Mouse (Mus musculus): Measurements from ENCODE around the gene Inf2. TPM values are rescaled to one million over a fixed set of nuclear protein-coding genes. Genes with fewer than 3 reads are reported as not detected.

Inf2 gene
- polyA plus RNA-seq, 1 experiment from 2014 or later, result 3.9 TPM

DNA sequence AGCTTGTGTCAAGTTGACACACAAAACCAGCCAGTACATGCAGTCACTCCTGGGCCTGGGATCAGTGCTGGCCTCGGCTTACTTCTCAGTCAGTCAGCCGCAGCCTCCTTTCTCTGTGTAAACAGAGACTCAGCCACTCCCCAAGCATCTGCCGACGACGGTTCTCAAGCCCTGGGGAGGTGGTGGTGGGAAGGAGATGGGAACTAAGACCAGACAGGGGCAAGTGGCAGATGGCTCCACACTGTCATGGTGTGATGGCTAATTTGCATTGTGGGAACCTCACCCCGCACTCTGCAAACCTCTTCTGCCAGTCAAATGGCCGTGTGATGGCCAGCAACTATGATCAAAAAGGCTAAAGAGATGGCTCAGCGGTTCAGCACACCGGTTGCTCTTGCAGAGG lies 28.1 kb downstream of the Inf2 start:
- Histone ChIP-seq H3K9me3 (replicated peaks; ENCODE audit: control insufficient read depth, low read length) (no peaks in the 10 kb centered on the region), H3K4me1 (ENCODE audit: control insufficient read depth, insufficient read depth, low read length) (peaks cover 25% of the 10 kb centered on the region), H3K4me3 (replicated peaks; ENCODE audit: low read length) (no peak overlapping the region), H3K27ac (ENCODE audit: low read length) (peak overlapping the region; percentile 30; the same call in 1 of the 2 replicates), H3K9ac (ENCODE audit: low read length) (no peak overlapping the region), H3K36me3 (ENCODE audit: control insufficient read depth, insufficient read depth, low read length) (no peaks in the 10 kb centered on the region), H3K4me2 (ENCODE audit: low read depth, low read length) (no peak overlapping the region), H3K27me3 (ENCODE audit: control insufficient read depth, insufficient read depth, low read length) (peaks cover 4% of the 10 kb centered on the region; the same call in 1 of the 2 replicates)
- no peak for ATAC-seq (ENCODE audit: insufficient read depth, low FRiP score)
- WGBS, result 40% methylated on average over 9 of the region's 9 CpGs

DNA sequence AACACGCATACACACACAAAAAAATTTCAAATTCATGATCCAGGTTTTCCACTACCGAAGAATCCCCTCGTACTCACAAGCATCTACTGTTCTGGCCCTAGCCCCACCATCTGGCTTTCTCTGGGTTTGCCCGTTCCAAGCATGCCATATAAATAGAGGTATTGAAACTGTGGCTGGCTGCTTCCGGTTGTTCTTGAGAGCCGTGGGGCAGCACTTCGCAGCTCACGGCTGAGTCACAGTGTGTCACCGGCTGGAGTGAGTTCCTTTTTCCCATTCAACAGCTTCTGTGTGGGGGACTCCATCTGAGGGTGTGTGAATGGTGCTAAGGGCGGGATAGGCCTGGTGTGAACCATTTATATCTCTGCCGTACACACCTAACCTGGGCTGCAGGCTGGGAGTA lies 28.6 kb downstream of the Inf2 start:
- Histone ChIP-seq H3K27ac (ENCODE audit: low read length) (peak overlapping the region; percentile 30; the same call in 1 of the 2 replicates), H3K9ac (ENCODE audit: low read length) (no peak overlapping the region), H3K27me3 (ENCODE audit: control insufficient read depth, insufficient read depth, low read length) (peaks cover 4% of the 10 kb centered on the region; the same call in 1 of the 2 replicates), H3K36me3 (ENCODE audit: control insufficient read depth, insufficient read depth, low read length) (no peaks in the 10 kb centered on the region), H3K4me1 (ENCODE audit: control insufficient read depth, insufficient read depth, low read length) (peaks cover 25% of the 10 kb centered on the region), H3K9me3 (replicated peaks; ENCODE audit: control insufficient read depth, low read length) (no peaks in the 10 kb centered on the region), H3K4me2 (ENCODE audit: low read depth, low read length) (no peak overlapping the region), H3K4me3 (replicated peaks; ENCODE audit: low read length) (no peak overlapping the region)
- WGBS, result 76% methylated on average over 11 of the region's 11 CpGs
- ATAC-seq (ENCODE audit: insufficient read depth, low FRiP score), result no peak

DNA sequence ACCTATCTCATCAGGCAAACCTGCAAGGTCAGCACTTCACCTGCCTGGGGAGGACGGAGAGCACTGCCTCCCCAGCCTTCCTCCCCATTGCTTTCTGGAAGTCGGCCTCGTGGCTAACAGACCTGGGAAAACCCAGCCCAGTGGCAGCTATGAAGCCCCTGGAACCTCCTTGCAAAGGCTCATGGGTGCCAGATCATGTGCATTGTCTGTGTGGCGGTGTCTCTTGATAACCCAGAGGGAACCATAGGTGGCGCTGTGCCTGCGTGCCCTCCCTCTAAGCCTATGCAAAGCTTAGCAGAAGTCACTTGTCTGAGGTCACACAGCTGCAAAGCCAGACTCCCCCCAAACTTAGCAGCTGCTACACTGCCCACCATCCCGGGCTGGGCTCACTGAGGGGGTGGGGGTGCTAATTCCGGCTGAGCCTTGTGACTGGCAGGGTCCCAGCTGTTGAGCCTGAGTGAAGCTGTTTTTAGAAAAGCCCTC lies 29.4 kb downstream of the Inf2 start:
- H3K9me3 ChIP-seq (replicated peaks; ENCODE audit: control insufficient read depth, low read length), result no peaks in the 10 kb centered on the region
- no peak overlapping the region for H3K4me3 ChIP-seq (replicated peaks; ENCODE audit: low read length)
- H3K4me2 ChIP-seq (ENCODE audit: low read depth, low read length), result no peak overlapping the region
- H3K27ac ChIP-seq (ENCODE audit: low read length), result 0 out of 2 replicates have a peak overlapping the region, but pooled peaks have one; percentile 3
- 17% methylated on average over 8 of the region's 8 CpGs for WGBS
- peaks cover 4% of the 10 kb centered on the region; the same call in 1 of the 2 replicates for H3K27me3 ChIP-seq (ENCODE audit: control insufficient read depth, insufficient read depth, low read length)
- peaks cover 25% of the 10 kb centered on the region for H3K4me1 ChIP-seq (ENCODE audit: control insufficient read depth, insufficient read depth, low read length)
- no peak overlapping the region for H3K9ac ChIP-seq (ENCODE audit: low read length)
- peak; percentile 61; the same call in 1 of the 2 replicates for ATAC-seq (ENCODE audit: insufficient read depth, low FRiP score)
- H3K36me3 ChIP-seq (ENCODE audit: control insufficient read depth, insufficient read depth, low read length), result no peaks in the 10 kb centered on the region

DNA sequence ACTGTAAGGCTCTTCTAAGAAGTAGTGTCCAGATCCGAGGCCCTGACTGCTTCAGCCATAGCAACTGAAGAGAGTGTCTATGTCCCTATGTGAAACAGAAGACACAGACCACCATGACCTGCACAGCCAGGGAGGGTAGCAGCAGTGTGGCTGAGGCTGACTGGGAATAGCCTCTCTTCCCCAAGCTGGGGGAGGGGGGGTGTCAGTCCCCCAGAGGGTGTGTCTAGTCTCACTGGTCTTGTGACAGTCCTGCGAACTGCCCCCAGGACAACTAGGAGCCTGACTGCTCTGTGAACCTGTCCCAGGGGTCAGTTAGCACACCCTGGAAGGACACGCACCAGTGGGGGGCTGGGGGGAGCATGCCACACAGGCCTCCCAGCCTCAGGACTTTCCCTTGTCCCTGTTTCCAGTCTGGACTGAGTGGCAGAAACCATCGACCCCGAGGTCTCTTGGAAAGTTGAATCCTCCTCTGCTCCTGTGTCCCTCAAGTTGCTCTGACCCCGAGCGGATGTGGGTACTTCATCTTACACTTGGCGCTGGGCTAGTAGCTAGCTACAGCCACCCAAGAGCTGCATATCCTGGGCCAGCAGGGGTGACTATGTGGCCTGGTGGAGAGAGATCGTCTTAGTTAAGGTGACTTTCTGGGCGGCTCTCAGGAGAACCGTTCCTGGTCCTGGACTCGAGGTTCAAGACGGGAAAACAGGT lies 30.5 kb downstream of the Inf2 start:
- Histone ChIP-seq H3K4me1 (ENCODE audit: control insufficient read depth, insufficient read depth, low read length) (peaks cover 25% of the 10 kb centered on the region), H3K9ac (ENCODE audit: low read length) (peak overlapping the region; percentile 70), H3K9me3 (replicated peaks; ENCODE audit: control insufficient read depth, low read length) (no peaks in the 10 kb centered on the region), H3K4me3 (replicated peaks; ENCODE audit: low read length) (peak overlapping the region; percentile 55), H3K27ac (ENCODE audit: low read length) (no peak overlapping the region), H3K27me3 (ENCODE audit: control insufficient read depth, insufficient read depth, low read length) (peaks cover 4% of the 10 kb centered on the region; the same call in 1 of the 2 replicates), H3K4me2 (ENCODE audit: low read depth, low read length) (peak overlapping the region; percentile 85), H3K36me3 (ENCODE audit: control insufficient read depth, insufficient read depth, low read length) (no peaks in the 10 kb centered on the region)
- no peak for ATAC-seq (ENCODE audit: insufficient read depth, low FRiP score)
- WGBS, result 30% methylated on average over 13 of the region's 13 CpGs

DNA sequence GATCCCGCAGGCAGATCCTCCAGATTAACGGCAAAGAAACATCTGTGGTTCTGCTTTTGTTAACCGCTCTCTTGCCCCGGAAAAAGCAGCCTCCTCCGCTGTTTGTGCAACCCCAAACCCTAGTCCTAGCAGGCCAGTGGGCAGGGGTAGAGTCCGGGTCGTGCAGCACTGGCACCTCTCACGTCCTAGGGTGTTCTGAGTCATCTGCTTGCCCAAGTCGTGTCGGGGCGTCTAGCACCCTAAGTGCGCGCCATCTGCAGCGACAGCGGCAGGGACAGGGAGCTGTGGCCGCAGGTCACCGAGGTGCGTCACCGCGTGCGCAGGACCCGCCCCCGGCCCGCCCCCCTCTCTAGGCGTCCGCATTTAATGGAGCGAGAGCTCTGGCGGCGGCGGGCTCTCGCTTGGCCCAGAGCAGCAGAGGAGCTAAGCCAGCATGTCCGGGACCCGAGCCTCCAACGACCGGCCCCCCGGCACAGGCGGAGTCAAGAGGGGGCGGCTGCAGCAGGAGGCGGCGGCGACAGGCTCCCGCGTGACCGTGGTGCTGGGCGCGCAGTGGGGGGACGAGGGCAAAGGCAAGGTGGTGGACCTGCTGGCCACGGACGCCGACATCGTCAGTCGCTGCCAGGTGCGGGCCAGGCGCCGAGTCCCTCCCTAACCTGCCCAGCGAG lies 31.2 kb downstream of the Inf2 start, which contains the start of gene Adssl1:
TSS of gene Adssl1 (plus strand) at position 360 of the 668 bp plus-strand sequence.
- peak within 1 kb of the TSS; percentile 70 for H3K9ac ChIP-seq (ENCODE audit: low read length)
- H3K4me1 ChIP-seq (ENCODE audit: control insufficient read depth, insufficient read depth, low read length), result peaks cover 25% of the 10 kb centered on the region
- peak; percentile 48; the same call in 1 of the 2 replicates for ATAC-seq (ENCODE audit: insufficient read depth, low FRiP score)
- H3K27ac ChIP-seq (ENCODE audit: low read length), result no peak within 1 kb of the TSS
- peak within 1 kb of the TSS; percentile 55 for H3K4me3 ChIP-seq (replicated peaks; ENCODE audit: low read length)
- H3K27me3 ChIP-seq (ENCODE audit: control insufficient read depth, insufficient read depth, low read length), result peaks cover 4% of the 10 kb centered on the region; the same call in 1 of the 2 replicates
- 2% methylated on average over 56 of the region's 56 CpGs for WGBS
- no peaks in the 10 kb centered on the region for H3K36me3 ChIP-seq (ENCODE audit: control insufficient read depth, insufficient read depth, low read length)
- H3K4me2 ChIP-seq (ENCODE audit: low read depth, low read length), result peak within 1 kb of the TSS; percentile 85
- H3K9me3 ChIP-seq (replicated peaks; ENCODE audit: control insufficient read depth, low read length), result no peaks in the 10 kb centered on the region

DNA sequence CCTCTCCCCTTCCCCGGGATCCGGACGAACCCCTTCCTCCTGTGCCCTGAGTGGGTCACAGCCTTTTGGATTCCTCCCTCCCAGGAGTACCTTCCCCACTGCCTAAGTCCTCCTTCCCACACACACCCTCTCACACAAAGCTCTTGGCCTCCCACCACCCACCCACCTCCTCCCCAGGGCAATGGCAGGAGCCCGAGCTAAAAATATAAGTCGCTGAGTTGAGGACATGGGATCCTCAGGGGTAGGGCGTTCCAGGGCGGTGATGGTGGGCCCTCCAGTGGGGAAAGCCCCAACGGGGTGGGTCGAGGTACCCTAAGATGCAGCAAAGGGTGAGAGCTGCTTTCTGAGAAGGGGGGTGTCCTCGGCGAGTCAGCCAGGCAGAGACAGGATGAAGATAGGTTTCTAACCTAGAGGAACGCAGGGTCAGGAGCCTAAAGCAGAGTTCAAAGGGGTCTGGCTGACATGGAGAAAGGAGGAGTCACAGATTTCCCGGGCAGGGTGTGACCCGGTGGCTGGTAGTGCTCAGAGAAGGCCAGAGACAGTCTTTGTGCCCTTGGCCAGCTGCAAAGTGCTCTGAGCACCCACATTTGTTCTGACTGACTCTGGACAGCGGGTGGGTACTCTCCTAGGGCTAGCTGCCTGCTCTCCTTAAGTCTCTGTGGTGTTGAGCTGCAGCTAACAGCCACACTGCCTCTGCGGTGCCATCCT lies 31.9 kb downstream of the Inf2 start:
- H3K4me2 ChIP-seq (ENCODE audit: low read depth, low read length), result peak overlapping the region; percentile 85
- 0 out of 2 replicates have a peak, but pooled peaks have one; percentile 9 for ATAC-seq (ENCODE audit: insufficient read depth, low FRiP score)
- 16% methylated on average over 16 of the region's 16 CpGs for WGBS
- H3K27ac ChIP-seq (ENCODE audit: low read length), result no peak overlapping the region
- H3K27me3 ChIP-seq (ENCODE audit: control insufficient read depth, insufficient read depth, low read length), result peaks cover 4% of the 10 kb centered on the region; the same call in 1 of the 2 replicates
- no peaks in the 10 kb centered on the region for H3K36me3 ChIP-seq (ENCODE audit: control insufficient read depth, insufficient read depth, low read length)
- peaks cover 25% of the 10 kb centered on the region for H3K4me1 ChIP-seq (ENCODE audit: control insufficient read depth, insufficient read depth, low read length)
- H3K9ac ChIP-seq (ENCODE audit: low read length), result peak overlapping the region; percentile 70
- peak overlapping the region; percentile 55 for H3K4me3 ChIP-seq (replicated peaks; ENCODE audit: low read length)
- H3K9me3 ChIP-seq (replicated peaks; ENCODE audit: control insufficient read depth, low read length), result no peaks in the 10 kb centered on the region

DNA sequence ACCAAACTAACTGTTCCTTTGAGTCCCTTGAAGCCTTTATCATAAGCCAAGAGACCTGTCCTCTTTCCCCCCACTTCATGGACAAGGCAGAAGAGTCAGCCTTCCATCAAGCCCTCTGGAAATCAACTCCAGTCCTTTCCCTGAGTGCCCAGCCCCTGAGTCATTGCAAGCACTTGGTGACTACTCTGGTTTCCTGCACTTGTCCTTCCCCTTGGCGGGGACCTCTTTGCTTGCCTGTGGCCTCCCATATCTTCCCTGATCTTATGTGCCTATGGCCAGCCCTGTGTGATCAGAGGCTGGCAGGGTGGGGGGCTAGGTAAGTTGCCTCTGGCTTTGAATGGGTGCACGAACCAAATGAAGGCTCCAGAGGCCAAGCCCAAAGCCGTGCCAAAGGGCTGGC lies 33.3 kb downstream of the Inf2 start:
- ATAC-seq (ENCODE audit: insufficient read depth, low FRiP score), result no peak
- Histone ChIP-seq H3K4me3 (replicated peaks; ENCODE audit: low read length) (no peak overlapping the region), H3K9ac (ENCODE audit: low read length) (no peak overlapping the region), H3K4me2 (ENCODE audit: low read depth, low read length) (no peak overlapping the region), H3K36me3 (ENCODE audit: control insufficient read depth, insufficient read depth, low read length) (no peaks in the 10 kb centered on the region), H3K4me1 (ENCODE audit: control insufficient read depth, insufficient read depth, low read length) (peaks cover 26% of the 10 kb centered on the region), H3K27ac (ENCODE audit: low read length) (no peak overlapping the region), H3K9me3 (replicated peaks; ENCODE audit: control insufficient read depth, low read length) (no peaks in the 10 kb centered on the region), H3K27me3 (ENCODE audit: control insufficient read depth, insufficient read depth, low read length) (peaks cover 4% of the 10 kb centered on the region; the same call in 1 of the 2 replicates)
- WGBS, result 72% methylated on average over 3 of the region's 3 CpGs

DNA sequence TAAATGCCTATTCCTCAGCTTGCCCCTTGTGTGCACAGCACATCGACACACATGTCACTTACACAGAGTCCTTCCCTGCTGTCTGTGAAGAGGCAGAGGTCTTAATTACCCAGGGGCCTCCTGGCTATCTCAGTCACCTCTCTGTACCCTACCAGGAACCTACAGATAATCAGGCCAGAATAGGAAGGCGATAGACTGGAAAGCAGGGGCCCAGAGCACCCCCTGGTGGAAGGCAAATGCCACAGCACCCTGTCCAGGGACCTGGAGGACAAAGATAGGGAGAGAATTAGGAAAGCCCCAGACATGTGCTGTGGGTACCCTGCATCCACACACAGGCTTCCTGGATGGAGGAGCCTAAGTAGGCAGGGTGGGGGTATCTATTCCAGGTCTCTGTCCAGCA lies 35.2 kb downstream of the Inf2 start:
- WGBS, result 21% methylated on average over 2 of the region's 2 CpGs
- Histone ChIP-seq H3K4me3 (replicated peaks; ENCODE audit: low read length) (no peak overlapping the region), H3K4me2 (ENCODE audit: low read depth, low read length) (no peak overlapping the region), H3K9ac (ENCODE audit: low read length) (no peak overlapping the region), H3K36me3 (ENCODE audit: control insufficient read depth, insufficient read depth, low read length) (no peaks in the 10 kb centered on the region), H3K27ac (ENCODE audit: low read length) (no peak overlapping the region), H3K4me1 (ENCODE audit: control insufficient read depth, insufficient read depth, low read length) (peaks cover 26% of the 10 kb centered on the region), H3K27me3 (ENCODE audit: control insufficient read depth, insufficient read depth, low read length) (peaks cover 4% of the 10 kb centered on the region; the same call in 1 of the 2 replicates), H3K9me3 (replicated peaks; ENCODE audit: control insufficient read depth, low read length) (no peaks in the 10 kb centered on the region)
- ATAC-seq (ENCODE audit: insufficient read depth, low FRiP score), result no peak
